Mouse (Mus musculus) spleen, postnatal 4 days (tissue): ENCODE measurements at regions not wholly inside any gene's neighbourhood (a gene's known extent, or its start where the extent isn't known, plus 50 kb on each side); places are given as distances from the start of the nearest gene placed in this dataset.
A peak's percentile ranks its signal among the peaks of the same experiment; 100 is the strongest.

ENCODE experiments used
- DNase-seq, 2 experiments: peaks; one replicate each; pipeline ENCODE4 v3.0.0; 2022; ENCODE audit warnings: low spot score in 2 of 2

GRCm38 (mm10) chr1:90268131-90268691 lies 64.4 kb downstream of the Ackr3 start:
- peak in 1 of 2 experiments; percentile 53 for DNase-seq

- no peak for DNase-seq
Observed at GRCm38 (mm10) chr1:90268951-90269350, 65.2 kb downstream of the Ackr3 start.

GRCm38 (mm10) chr1:90269836-90270235 lies 66.1 kb downstream of the Ackr3 start:
- DNase-seq = no peak

GRCm38 (mm10) chr1:90271326-90271725 lies 67.5 kb downstream of the Ackr3 start:
- DNase-seq = no peak

- DNase-seq = no peak
Observed at GRCm38 (mm10) chr1:90272411-90272810, 68.6 kb downstream of the Ackr3 start.

- DNase-seq = no peak
Observed at GRCm38 (mm10) chr1:90272830-90273628, 69.2 kb downstream of the Ackr3 start.

GRCm38 (mm10) chr1:90273629-90273928 lies 69.8 kb downstream of the Ackr3 start:
- DNase-seq = no peak

- no peak for DNase-seq
Observed at GRCm38 (mm10) chr1:90274968-90275651, 71.3 kb downstream of the Ackr3 start.

- no peak for DNase-seq
Observed at GRCm38 (mm10) chr1:90275786-90276520, 72.2 kb downstream of the Ackr3 start.

- DNase-seq = no peak
Observed at GRCm38 (mm10) chr1:90277486-90278255, 73.9 kb downstream of the Ackr3 start.

GRCm38 (mm10) chr1:90279066-90279839 lies 75.5 kb downstream of the Ackr3 start:
- no peak for DNase-seq

GRCm38 (mm10) chr1:90280227-90280626 lies 76.4 kb downstream of the Ackr3 start:
- DNase-seq = no peak

- DNase-seq = no peak
Observed at GRCm38 (mm10) chr1:90281255-90281654, 77.5 kb downstream of the Ackr3 start.

- DNase-seq = no peak
Observed at GRCm38 (mm10) chr1:90281956-90282355, 78.2 kb downstream of the Ackr3 start.

- DNase-seq = no peak
Observed at GRCm38 (mm10) chr1:90282367-90282766, 78.6 kb downstream of the Ackr3 start.

GRCm38 (mm10) chr1:90283176-90283775 lies 79.5 kb downstream of the Ackr3 start:
- no peak for DNase-seq

- DNase-seq = no peak
Observed at GRCm38 (mm10) chr1:90283912-90284636, 80.3 kb downstream of the Ackr3 start.

- DNase-seq = no peak
Observed at GRCm38 (mm10) chr1:90285318-90285717, 81.5 kb downstream of the Ackr3 start.

GRCm38 (mm10) chr1:90287251-90287650 lies 83.5 kb downstream of the Ackr3 start:
- no peak for DNase-seq
